Mouse (Mus musculus): Measurements from ENCODE around the gene Cerkl. TPM values are rescaled to one million over a fixed set of nuclear protein-coding genes. Genes with fewer than 3 reads are reported as not detected.

Gene Cerkl
- total and polyA plus RNA-seq, 2 experiments: 2.7 to 6.2 TPM

GRCm38 (mm10) chr2:79455646-79456045, 939 bp downstream of the Cerkl start:
- Histone ChIP-seq H3K9ac (ENCODE audit: low read depth, low read length) (no peak overlapping the region), H3K27me3 (ENCODE audit: control insufficient read depth, insufficient read depth, low read length) (peaks cover 28% of the 10 kb centered on the region; the same call in 1 of the 2 replicates), H3K4me3 (ENCODE audit: insufficient read depth, low read depth, low read length) (no peak overlapping the region), H3K27ac (replicated peaks; ENCODE audit: insufficient read depth, low read depth, low read length) (no peak overlapping the region), H3K36me3 (ENCODE audit: control insufficient read depth, insufficient read depth, low read length) (no peaks in the 10 kb centered on the region), H3K79me2 (ENCODE audit: control insufficient read depth, insufficient read depth, low read length) (no peaks in the 10 kb centered on the region), H3K4me1 (ENCODE audit: control insufficient read depth, insufficient read depth, low read length) (no peaks in the 10 kb centered on the region)
- WGBS: 7% methylated on average over 10 of the region's 10 CpGs
- TF ChIP-seq CTCF (IDR thresholded peaks at IDR 0.05; ENCODE audit: low read depth, low read length) (no peak), POLR2A (IDR thresholded peaks at IDR 0.05; ENCODE audit: extremely low read depth, insufficient read depth, low read length) (no peak)
- DNase-seq (ENCODE audit: extremely low read depth, low read depth, low spot score): no peak

DNA sequence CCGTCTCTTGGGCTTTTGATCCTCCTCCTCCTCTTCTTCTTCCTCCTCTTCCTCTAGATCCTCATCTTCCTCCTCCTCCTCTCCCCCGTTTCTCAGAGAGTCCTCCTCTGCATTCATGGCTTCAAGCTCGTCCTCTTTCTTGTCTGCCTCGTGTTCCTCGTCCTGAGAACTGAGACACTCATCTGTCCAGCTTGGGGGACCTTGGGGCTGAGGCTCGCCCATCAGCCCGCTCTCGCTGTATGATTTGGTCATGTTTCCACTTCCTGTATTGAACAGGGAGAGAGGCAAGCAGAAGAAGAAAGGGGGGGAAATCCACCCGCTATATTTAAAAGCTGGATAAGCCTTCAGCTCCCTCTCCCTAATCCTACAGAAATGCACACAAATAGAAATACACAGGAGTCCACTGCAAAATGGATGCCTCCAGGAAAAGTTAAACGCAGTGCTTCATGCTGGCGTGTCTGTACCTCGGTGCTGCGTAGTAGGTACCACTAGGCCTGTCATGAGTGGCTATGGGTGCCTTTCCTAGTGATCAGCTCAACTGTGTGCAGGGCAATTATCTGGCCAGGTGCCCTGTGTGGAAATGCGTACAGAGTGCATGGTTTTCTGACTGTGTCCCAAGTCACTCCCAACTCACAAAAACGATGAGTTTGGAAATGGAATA, 1.7 kb downstream of the Cerkl start:
- H3K36me3 ChIP-seq (ENCODE audit: control insufficient read depth, insufficient read depth, low read length): no peaks in the 10 kb centered on the region
- no peak overlapping the region for H3K4me3 ChIP-seq (ENCODE audit: insufficient read depth, low read depth, low read length)
- 21% methylated on average over 15 of the region's 15 CpGs for WGBS
- TF ChIP-seq CTCF (IDR thresholded peaks at IDR 0.05; ENCODE audit: low read depth, low read length): no peak
- no peak for TF ChIP-seq POLR2A (IDR thresholded peaks at IDR 0.05; ENCODE audit: extremely low read depth, insufficient read depth, low read length)
- H3K9ac ChIP-seq (ENCODE audit: low read depth, low read length): no peak overlapping the region
- no peak overlapping the region for H3K27ac ChIP-seq (replicated peaks; ENCODE audit: insufficient read depth, low read depth, low read length)
- no peaks in the 10 kb centered on the region for H3K79me2 ChIP-seq (ENCODE audit: control insufficient read depth, insufficient read depth, low read length)
- peaks cover 25% of the 10 kb centered on the region; the same call in 1 of the 2 replicates for H3K27me3 ChIP-seq (ENCODE audit: control insufficient read depth, insufficient read depth, low read length)
- no peaks in the 10 kb centered on the region for H3K4me1 ChIP-seq (ENCODE audit: control insufficient read depth, insufficient read depth, low read length)
- no peak for DNase-seq (ENCODE audit: extremely low read depth, low read depth, low spot score)

GRCm38 (mm10) chr2:79453901-79454781, 2.4 kb downstream of the Cerkl start:
- H3K27ac ChIP-seq (replicated peaks; ENCODE audit: insufficient read depth, low read depth, low read length): no peak overlapping the region
- H3K9ac ChIP-seq (ENCODE audit: low read depth, low read length): no peak overlapping the region
- TF ChIP-seq POLR2A (IDR thresholded peaks at IDR 0.05; ENCODE audit: extremely low read depth, insufficient read depth, low read length) (no peak), CTCF (IDR thresholded peaks at IDR 0.05; ENCODE audit: low read depth, low read length) (no peak)
- H3K79me2 ChIP-seq (ENCODE audit: control insufficient read depth, insufficient read depth, low read length): no peaks in the 10 kb centered on the region
- H3K4me3 ChIP-seq (ENCODE audit: insufficient read depth, low read depth, low read length): peak overlapping the region; percentile 48
- no peaks in the 10 kb centered on the region for H3K36me3 ChIP-seq (ENCODE audit: control insufficient read depth, insufficient read depth, low read length)
- peaks cover 21% of the 10 kb centered on the region; the same call in 1 of the 2 replicates for H3K27me3 ChIP-seq (ENCODE audit: control insufficient read depth, insufficient read depth, low read length)
- peak; percentile 26 for DNase-seq (ENCODE audit: extremely low read depth, low read depth, low spot score)
- H3K4me1 ChIP-seq (ENCODE audit: control insufficient read depth, insufficient read depth, low read length): no peaks in the 10 kb centered on the region
- 4% methylated on average over 55 of the region's 55 CpGs for WGBS

DNA sequence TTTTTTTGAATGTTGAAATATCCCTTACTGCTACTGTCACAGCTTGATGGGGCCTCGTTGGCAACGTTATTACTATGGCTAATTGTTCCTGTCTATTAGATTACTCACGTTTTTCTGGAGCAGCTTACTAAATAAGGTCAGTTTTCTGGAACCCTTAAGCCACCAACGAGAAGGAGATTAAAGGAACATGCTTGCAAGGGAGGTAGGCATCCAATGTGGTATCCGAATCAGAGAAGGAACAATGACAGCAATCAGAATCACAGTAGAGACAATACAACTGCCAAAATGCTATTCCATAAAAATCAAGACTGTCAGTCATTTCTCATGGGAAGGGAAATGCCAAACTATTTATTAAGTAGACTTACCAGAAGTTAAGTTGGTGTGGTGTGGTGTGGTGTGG, 5.1 kb downstream of the Cerkl start:
- Histone ChIP-seq H3K4me3 (ENCODE audit: insufficient read depth, low read depth, low read length) (no peak overlapping the region), H3K4me1 (ENCODE audit: control insufficient read depth, insufficient read depth, low read length) (no peaks in the 10 kb centered on the region), H3K36me3 (ENCODE audit: control insufficient read depth, insufficient read depth, low read length) (no peaks in the 10 kb centered on the region), H3K27ac (replicated peaks; ENCODE audit: insufficient read depth, low read depth, low read length) (no peak overlapping the region), H3K79me2 (ENCODE audit: control insufficient read depth, insufficient read depth, low read length) (no peaks in the 10 kb centered on the region), H3K27me3 (ENCODE audit: control insufficient read depth, insufficient read depth, low read length) (peaks cover 3% of the 10 kb centered on the region; the same call in 1 of the 2 replicates), H3K9ac (ENCODE audit: low read depth, low read length) (no peak overlapping the region)
- 53% methylated on average over 5 of the region's 5 CpGs for WGBS
- TF ChIP-seq CTCF (IDR thresholded peaks at IDR 0.05; ENCODE audit: low read depth, low read length): no peak
- no peak for TF ChIP-seq POLR2A (IDR thresholded peaks at IDR 0.05; ENCODE audit: extremely low read depth, insufficient read depth, low read length)
- no peak for DNase-seq (ENCODE audit: extremely low read depth, low read depth, low spot score)

GRCm38 (mm10) chr2:79450684-79451394, 5.7 kb downstream of the Cerkl start:
- Histone ChIP-seq H3K4me1 (ENCODE audit: control insufficient read depth, insufficient read depth, low read length) (no peaks in the 10 kb centered on the region), H3K36me3 (ENCODE audit: control insufficient read depth, insufficient read depth, low read length) (no peaks in the 10 kb centered on the region), H3K79me2 (ENCODE audit: control insufficient read depth, insufficient read depth, low read length) (no peaks in the 10 kb centered on the region), H3K27ac (replicated peaks; ENCODE audit: insufficient read depth, low read depth, low read length) (no peak overlapping the region), H3K9ac (ENCODE audit: low read depth, low read length) (no peak overlapping the region), H3K4me3 (ENCODE audit: insufficient read depth, low read depth, low read length) (no peak overlapping the region), H3K27me3 (ENCODE audit: control insufficient read depth, insufficient read depth, low read length) (peaks cover 2% of the 10 kb centered on the region; the same call in 1 of the 2 replicates)
- WGBS: 71% methylated on average over 4 of the region's 4 CpGs
- TF ChIP-seq POLR2A (IDR thresholded peaks at IDR 0.05; ENCODE audit: extremely low read depth, insufficient read depth, low read length) (no peak), CTCF (IDR thresholded peaks at IDR 0.05; ENCODE audit: low read depth, low read length) (no peak)
- no peak for DNase-seq (ENCODE audit: extremely low read depth, low read depth, low spot score)

Data from liver, adult 2 months (tissue).